Mouse (Mus musculus) hindbrain, embryonic 13.5 days (tissue): ENCODE results near the gene Gm6993. TPM values are rescaled to one million over a fixed set of nuclear protein-coding genes. Genes with fewer than 3 reads are reported as not detected.

Experiments used
- ATAC-seq: fragments of 200-750 bp; cut with Nextera tagmentation; 2 replicates; pipeline ENCODE4 v1.8.0; 2017; ENCODE audit warnings: moderate TSS enrichment; ENCODE audit not compliant: low FRiP score
- H3K27ac ChIP-seq: fragments of 300-500 bp; sonication (generic); 2 replicates; pipeline ENCODE4 v1.5.1; 2015; ENCODE audit warnings: inconsistent platforms, mild to moderate bottlenecking, moderate library complexity
- H3K27me3 ChIP-seq: fragments of 300-500 bp; sonication (generic); 2 replicates; pipeline ENCODE4 v1.6.1; 2015; ENCODE audit warnings: mild to moderate bottlenecking, inconsistent platforms
- H3K36me3 ChIP-seq: fragments of 300-500 bp; sonication (generic); 2 replicates; pipeline ENCODE4 v1.6.1; 2015; ENCODE audit warnings: mild to moderate bottlenecking, inconsistent platforms
- H3K4me1 ChIP-seq: fragments of 300-500 bp; sonication (generic); replicated peaks from 2 replicates; pipeline ENCODE4 v1.6.1; 2015; ENCODE audit warnings: inconsistent platforms
- H3K4me2 ChIP-seq: fragments of 300-500 bp; sonication (generic); 2 replicates; pipeline ENCODE4 v1.6.1; 2015; ENCODE audit warnings: inconsistent platforms, mild to moderate bottlenecking, moderate library complexity
- H3K4me3 ChIP-seq: fragments of 300-500 bp; sonication (generic); 2 replicates; pipeline ENCODE4 v1.5.1; 2015; ENCODE audit warnings: mild to moderate bottlenecking, inconsistent platforms
- H3K9ac ChIP-seq: fragments of 300-500 bp; sonication (generic); 2 replicates; pipeline ENCODE4 v1.6.1; 2015; ENCODE audit warnings: mild to moderate bottlenecking, inconsistent platforms
- H3K9me3 ChIP-seq: fragments of 300-500 bp; sonication (generic); 2 replicates; pipeline ENCODE4 v1.6.1; 2016; ENCODE audit warnings: inconsistent platforms
- WGBS: fragments of 180-500 bp; shearing (Covaris S2); methylation state at CpG from one replicate; pipeline ENCODE4 v1.1.7; 2015; 5-methylcytosine and 5-hydroxymethylcytosine counted together
- polyA plus RNA-seq: library from polyadenylated mRNA; unstranded; fragments of >200 nt; fragmentation: Nextera tagmentation; extraction: Ambion mirVana; gene quantifications from 2 replicates; pipeline ENCODE4 v1.2.1, GENCODE M21; 2015

Gene Gm6993
- polyA plus RNA-seq, 1 experiment from 2014 or later = not detected

DNA sequence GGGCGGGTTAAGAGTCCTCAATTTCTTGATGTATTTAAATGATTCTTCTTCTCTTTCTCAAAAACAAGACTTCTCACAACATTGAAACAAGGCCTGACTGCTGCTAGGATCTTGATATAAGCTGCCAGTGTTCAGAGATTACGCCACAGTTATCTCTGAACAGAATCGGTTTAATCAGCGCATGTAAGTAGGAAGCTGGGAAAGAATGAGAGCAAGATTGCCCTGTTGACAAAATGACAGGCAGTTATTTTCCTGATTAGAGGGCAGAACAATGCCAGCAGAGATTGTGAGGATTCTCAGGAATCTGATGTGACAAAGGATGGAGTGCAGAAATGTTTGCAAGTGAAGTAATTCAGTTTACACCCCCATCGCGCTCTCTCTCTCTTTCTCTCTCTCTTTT, 19.0 kb upstream of the Gm6993 start:
- no peaks in the 10 kb centered on the region for H3K4me1 ChIP-seq
- no peaks in the 10 kb centered on the region for H3K36me3 ChIP-seq
- no peak for ATAC-seq
- no peak overlapping the region for H3K9ac ChIP-seq
- 91% methylated on average over 6 of the region's 6 CpGs for WGBS
- H3K27me3 ChIP-seq = no peaks in the 10 kb centered on the region
- no peak overlapping the region for H3K4me2 ChIP-seq
- no peaks in the 10 kb centered on the region for H3K9me3 ChIP-seq
- no peak overlapping the region for H3K27ac ChIP-seq
- no peak overlapping the region for H3K4me3 ChIP-seq

DNA sequence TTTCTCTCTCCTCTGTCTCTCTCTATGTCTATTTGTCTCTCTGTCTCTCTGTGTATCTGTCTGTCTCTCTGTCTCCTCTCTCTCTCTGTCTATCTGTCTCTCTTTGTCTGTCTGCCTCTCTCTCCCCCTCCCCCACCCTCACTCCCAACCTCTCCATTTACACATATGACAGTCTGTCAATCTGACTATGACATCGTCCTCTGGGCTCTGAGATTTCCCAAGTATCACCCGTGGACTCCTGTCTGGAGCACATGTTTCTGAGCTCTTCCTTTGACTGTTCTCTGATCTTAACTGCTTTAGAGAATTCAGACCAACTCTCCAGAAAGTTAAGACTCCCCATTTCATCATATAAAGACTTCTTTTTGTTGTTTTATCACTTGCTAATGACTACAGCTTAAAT, 18.3 kb upstream of the Gm6993 start:
- ATAC-seq = no peak
- 46% methylated on average over 2 of the region's 2 CpGs for WGBS
- no peak overlapping the region for H3K4me3 ChIP-seq
- no peak overlapping the region for H3K27ac ChIP-seq
- H3K9ac ChIP-seq = no peak overlapping the region
- H3K36me3 ChIP-seq = no peaks in the 10 kb centered on the region
- no peaks in the 10 kb centered on the region for H3K4me1 ChIP-seq
- no peaks in the 10 kb centered on the region for H3K9me3 ChIP-seq
- no peaks in the 10 kb centered on the region for H3K27me3 ChIP-seq
- no peak overlapping the region for H3K4me2 ChIP-seq

- no peak overlapping the region for H3K4me2 ChIP-seq
- H3K9me3 ChIP-seq = no peaks in the 10 kb centered on the region
- no peak overlapping the region for H3K27ac ChIP-seq
- no peaks in the 10 kb centered on the region for H3K27me3 ChIP-seq
- H3K4me1 ChIP-seq = no peaks in the 10 kb centered on the region
- WGBS = 31% methylated on average over 3 of the region's 3 CpGs
- no peaks in the 10 kb centered on the region for H3K36me3 ChIP-seq
- H3K9ac ChIP-seq = no peak overlapping the region
- ATAC-seq = no peak
- no peak overlapping the region for H3K4me3 ChIP-seq
Observed at GRCm38 (mm10) chr12:31222741-31223140, 17.8 kb upstream of the Gm6993 start.

- ATAC-seq = no peak
- WGBS = 37% methylated on average over 8 of the region's 8 CpGs
- no peaks in the 10 kb centered on the region for H3K36me3 ChIP-seq
Observed at GRCm38 (mm10) chr12:31225451-31225850, 15.1 kb upstream of the Gm6993 start.

GRCm38 (mm10) chr12:31227167-31227566, 13.4 kb upstream of the Gm6993 start:
- 89% methylated on average over 3 of the region's 3 CpGs for WGBS
- H3K27me3 ChIP-seq = no peaks in the 10 kb centered on the region
- H3K36me3 ChIP-seq = no peaks in the 10 kb centered on the region
- no peak for ATAC-seq
- no peak overlapping the region for H3K9ac ChIP-seq
- no peaks in the 10 kb centered on the region for H3K4me1 ChIP-seq
- H3K4me3 ChIP-seq = no peak overlapping the region
- H3K27ac ChIP-seq = no peak overlapping the region
- no peak overlapping the region for H3K4me2 ChIP-seq
- H3K9me3 ChIP-seq = no peaks in the 10 kb centered on the region

More at GRCm38 (mm10) chr12:31225451-31225850, 15.1 kb upstream of the Gm6993 start:
- no peaks in the 10 kb centered on the region for H3K4me1 ChIP-seq
- H3K9me3 ChIP-seq = no peaks in the 10 kb centered on the region
- no peak overlapping the region for H3K4me2 ChIP-seq
- H3K27ac ChIP-seq = no peak overlapping the region
- no peak overlapping the region for H3K4me3 ChIP-seq
- no peaks in the 10 kb centered on the region for H3K27me3 ChIP-seq
- no peak overlapping the region for H3K9ac ChIP-seq

- Histone ChIP-seq H3K4me2 (no peak overlapping the region), H3K9ac (no peak overlapping the region), H3K27ac (no peak overlapping the region), H3K27me3 (no peaks in the 10 kb centered on the region), H3K4me1 (no peaks in the 10 kb centered on the region), H3K4me3 (no peak overlapping the region), H3K36me3 (no peaks in the 10 kb centered on the region), H3K9me3 (no peaks in the 10 kb centered on the region)
- no peak for ATAC-seq
- WGBS = 61% methylated on average over 7 of the region's 7 CpGs
Observed at GRCm38 (mm10) chr12:31228878-31229277, 11.7 kb upstream of the Gm6993 start.

DNA sequence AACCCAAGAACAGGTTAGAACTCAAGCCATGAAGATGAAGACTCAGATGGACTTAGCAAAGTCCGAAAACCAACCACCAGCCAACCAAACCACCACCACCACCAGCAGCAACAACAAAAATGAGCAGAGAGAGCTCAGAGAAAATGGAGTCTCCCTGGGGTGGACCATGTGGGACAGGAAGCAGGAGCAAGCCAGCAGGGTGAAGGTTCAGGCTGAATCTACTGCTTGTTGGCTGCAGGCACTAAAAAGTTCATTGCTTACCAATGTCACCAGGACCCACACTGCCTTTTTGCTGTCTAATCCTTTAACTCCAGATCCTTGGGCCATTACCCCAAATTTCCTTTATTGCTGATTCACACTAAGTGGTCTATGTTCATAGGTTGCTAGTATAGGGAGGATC, 7.9 kb upstream of the Gm6993 start:
- no peaks in the 10 kb centered on the region for H3K9me3 ChIP-seq
- no peak overlapping the region for H3K9ac ChIP-seq
- H3K27ac ChIP-seq = no peak overlapping the region
- H3K27me3 ChIP-seq = no peaks in the 10 kb centered on the region
- H3K4me2 ChIP-seq = no peak overlapping the region
- no peak overlapping the region for H3K4me3 ChIP-seq
- H3K4me1 ChIP-seq = no peaks in the 10 kb centered on the region
- WGBS = 88% methylated on average over 1 of the region's 1 CpGs
- ATAC-seq = no peak
- no peaks in the 10 kb centered on the region for H3K36me3 ChIP-seq

- ATAC-seq = no peak
- no peak overlapping the region for H3K9ac ChIP-seq
- H3K4me3 ChIP-seq = no peak overlapping the region
- no peak overlapping the region for H3K4me2 ChIP-seq
- no peak overlapping the region for H3K27ac ChIP-seq
- H3K27me3 ChIP-seq = no peaks in the 10 kb centered on the region
- no peaks in the 10 kb centered on the region for H3K4me1 ChIP-seq
- 94% methylated on average over 6 of the region's 6 CpGs for WGBS
- H3K36me3 ChIP-seq = no peaks in the 10 kb centered on the region
- H3K9me3 ChIP-seq = no peaks in the 10 kb centered on the region
Observed at GRCm38 (mm10) chr12:31235018-31235417, 5.6 kb upstream of the Gm6993 start.

- Histone ChIP-seq H3K4me1 (no peaks in the 10 kb centered on the region), H3K27ac (no peak overlapping the region), H3K4me2 (no peak overlapping the region), H3K36me3 (no peaks in the 10 kb centered on the region), H3K27me3 (no peaks in the 10 kb centered on the region), H3K4me3 (no peak overlapping the region), H3K9ac (no peak overlapping the region), H3K9me3 (no peaks in the 10 kb centered on the region)
- 65% methylated on average over 12 of the region's 12 CpGs for WGBS
- ATAC-seq = no peak
Observed at GRCm38 (mm10) chr12:31236861-31237595, 3.5 kb upstream of the Gm6993 start.

DNA sequence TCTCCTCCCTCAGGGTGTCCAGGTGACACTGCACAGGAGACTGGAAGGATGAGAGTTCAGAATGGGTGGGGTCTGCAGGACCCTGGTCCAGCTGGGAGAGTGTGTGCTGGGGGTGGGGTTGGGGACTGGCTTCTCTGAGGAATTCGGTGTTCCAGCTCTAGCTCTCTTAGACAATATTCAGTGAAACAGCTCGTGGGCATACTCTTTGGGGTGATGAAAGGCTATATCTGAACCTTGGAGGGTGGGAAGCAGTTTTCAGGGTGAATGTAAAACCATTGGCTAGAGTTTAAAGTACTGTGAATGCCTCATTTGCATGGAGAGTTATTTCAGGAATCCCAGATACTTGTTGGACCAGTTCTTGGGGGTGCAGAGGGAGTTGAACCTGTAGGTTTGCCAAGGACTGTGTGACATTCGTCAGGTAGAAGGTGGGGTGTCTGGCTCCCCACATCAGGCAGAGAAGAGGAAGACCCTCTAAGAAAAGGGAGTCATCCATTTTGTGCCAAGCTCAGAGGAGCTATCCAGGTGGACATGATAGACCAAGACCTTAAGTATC, 1.5 kb upstream of the Gm6993 start:
- Histone ChIP-seq H3K4me2 (no peak overlapping the region), H3K4me1 (no peaks in the 10 kb centered on the region), H3K27ac (no peak overlapping the region), H3K27me3 (no peaks in the 10 kb centered on the region), H3K9me3 (no peaks in the 10 kb centered on the region), H3K36me3 (no peaks in the 10 kb centered on the region), H3K4me3 (no peak overlapping the region), H3K9ac (no peak overlapping the region)
- 82% methylated on average over 3 of the region's 3 CpGs for WGBS
- ATAC-seq = no peak

DNA sequence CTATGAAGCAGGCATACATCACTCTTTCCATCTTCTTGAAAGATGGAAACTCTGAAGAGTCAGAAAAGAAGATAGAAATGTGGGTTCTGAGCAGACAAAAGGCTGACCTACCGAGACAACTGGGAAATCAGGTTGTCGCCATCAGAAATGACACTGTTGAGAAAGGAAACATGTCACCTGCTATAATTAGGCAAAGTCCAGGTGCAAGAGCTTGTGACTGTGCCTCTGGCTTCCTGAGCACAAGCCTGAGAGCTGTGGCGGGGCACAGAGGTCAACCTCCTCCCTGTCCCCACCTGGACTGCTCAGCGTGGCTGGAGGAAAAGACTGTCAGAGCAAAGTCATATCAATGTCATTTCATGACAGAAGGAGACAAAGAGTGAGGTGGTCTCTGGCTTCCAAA, 772 bp upstream of the Gm6993 start:
- Histone ChIP-seq H3K4me1 (no peaks in the 10 kb centered on the region), H3K9me3 (no peaks in the 10 kb centered on the region), H3K4me2 (no peak overlapping the region), H3K36me3 (no peaks in the 10 kb centered on the region), H3K27me3 (no peaks in the 10 kb centered on the region), H3K27ac (no peak overlapping the region), H3K9ac (no peak overlapping the region), H3K4me3 (no peak overlapping the region)
- 86% methylated on average over 4 of the region's 4 CpGs for WGBS
- no peak for ATAC-seq

GRCm38 (mm10) chr12:31241595-31242342, 1.2 kb downstream of the Gm6993 start:
- no peaks in the 10 kb centered on the region for H3K27me3 ChIP-seq
- H3K9ac ChIP-seq = no peak overlapping the region
- no peak overlapping the region for H3K4me2 ChIP-seq
- H3K4me3 ChIP-seq = no peak overlapping the region
- WGBS = 82% methylated on average over 6 of the region's 6 CpGs
- no peak for ATAC-seq
- no peaks in the 10 kb centered on the region for H3K36me3 ChIP-seq
- no peak overlapping the region for H3K27ac ChIP-seq
- no peaks in the 10 kb centered on the region for H3K9me3 ChIP-seq
- no peaks in the 10 kb centered on the region for H3K4me1 ChIP-seq

GRCm38 (mm10) chr12:31244001-31244400, 3.4 kb downstream of the Gm6993 start:
- Histone ChIP-seq H3K4me2 (no peak overlapping the region), H3K36me3 (no peaks in the 10 kb centered on the region), H3K27ac (no peak overlapping the region), H3K9ac (no peak overlapping the region), H3K27me3 (no peaks in the 10 kb centered on the region), H3K9me3 (no peaks in the 10 kb centered on the region), H3K4me3 (no peak overlapping the region), H3K4me1 (no peaks in the 10 kb centered on the region)
- ATAC-seq = no peak
- WGBS = 84% methylated on average over 2 of the region's 2 CpGs
